Mouse (Mus musculus) embryo, embryonic 11 days (tissue): Measurements from ENCODE around the gene Glb1l3.
"Not testable (repeated sequence)": the region's sequence is repeated elsewhere in the genome, so short reads cannot be mapped to it uniquely, and the experiment has no call there.

ENCODE experiments used
- DNase-seq: peaks from one replicate; pipeline ENCODE4 v3.0.0-alpha.2; 2015

The Glb1l3 gene

GRCm38 (mm10) chr9:26860751-26861150 is at the start of gene Glb1l3:
Gene Glb1l3 (minus strand): TSS chr9:26860890.
- DNase-seq = no peak

GRCm38 (mm10) chr9:26869856-26870255 is 9.2 kb upstream of the Glb1l3 start:
- DNase-seq = not testable (repeated sequence)

DNA sequence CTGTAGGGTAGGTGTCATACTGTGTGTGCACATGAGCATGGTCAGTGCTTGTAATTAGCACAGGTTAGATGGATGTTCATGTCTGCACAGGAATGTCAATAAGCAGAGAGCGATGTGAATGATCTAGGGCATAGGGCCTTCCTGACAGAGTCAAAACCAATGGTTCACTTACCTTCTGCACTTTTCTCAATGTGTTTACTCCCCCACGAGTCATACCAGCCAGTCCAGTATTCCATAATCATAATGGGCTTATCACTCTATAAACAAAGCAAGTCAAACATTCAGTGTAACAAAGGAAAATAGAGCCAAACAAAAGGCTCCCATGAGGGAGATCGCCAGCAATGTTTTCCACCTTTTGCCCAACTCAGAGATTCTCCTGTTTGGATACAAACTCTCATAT is 29.6 kb downstream of the Glb1l3 start:
- no peak for DNase-seq

- no peak for DNase-seq
Observed at GRCm38 (mm10) chr9:26819942-26820341, 40.7 kb downstream of the Glb1l3 start.

DNA sequence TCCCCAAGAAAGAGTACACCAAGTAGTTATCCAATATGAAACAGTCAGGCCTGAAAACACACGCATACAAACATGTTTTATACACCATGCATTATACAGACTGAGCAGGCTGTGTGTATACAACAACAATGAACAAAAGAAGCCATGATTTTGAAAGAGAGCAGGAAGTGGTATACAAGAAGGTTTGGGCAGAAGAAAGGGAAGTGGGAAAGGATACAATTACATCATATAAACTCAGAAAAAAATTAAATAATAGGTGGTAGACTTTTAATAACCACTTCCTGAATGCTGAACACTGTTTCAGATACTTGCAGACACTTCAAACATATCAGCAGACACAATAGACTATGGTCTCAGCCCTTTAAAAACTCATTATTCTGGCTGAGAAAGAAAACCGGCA is 52.0 kb downstream of the Glb1l3 start:
- no peak for DNase-seq

- peak; percentile 98 for DNase-seq
Observed at GRCm38 (mm10) chr9:26805935-26806666, 54.6 kb downstream of the Glb1l3 start, which contains the start of gene Glb1l2. Gene Glb1l2 (minus strand): TSS chr9:26806468.

DNA sequence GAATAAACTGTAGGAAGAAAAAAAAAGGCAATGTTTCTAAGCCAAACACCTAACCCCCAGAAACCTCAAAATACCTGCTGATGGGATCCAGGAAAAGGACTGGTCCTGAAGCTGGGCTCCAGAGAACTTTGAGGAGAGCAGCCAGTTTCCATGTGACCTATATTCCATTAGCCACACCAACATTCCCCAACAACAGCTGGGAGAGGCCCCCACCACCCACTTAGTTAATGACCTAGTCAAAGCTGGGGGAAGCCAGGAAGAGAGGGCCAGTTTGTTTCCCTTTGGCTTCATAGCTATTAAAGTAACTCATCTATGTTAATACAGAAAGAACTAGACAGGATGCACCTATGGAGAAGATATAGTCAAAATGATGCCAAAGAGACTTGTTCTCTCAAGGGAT is 56.4 kb downstream of the Glb1l3 start:
- DNase-seq = no peak

DNA sequence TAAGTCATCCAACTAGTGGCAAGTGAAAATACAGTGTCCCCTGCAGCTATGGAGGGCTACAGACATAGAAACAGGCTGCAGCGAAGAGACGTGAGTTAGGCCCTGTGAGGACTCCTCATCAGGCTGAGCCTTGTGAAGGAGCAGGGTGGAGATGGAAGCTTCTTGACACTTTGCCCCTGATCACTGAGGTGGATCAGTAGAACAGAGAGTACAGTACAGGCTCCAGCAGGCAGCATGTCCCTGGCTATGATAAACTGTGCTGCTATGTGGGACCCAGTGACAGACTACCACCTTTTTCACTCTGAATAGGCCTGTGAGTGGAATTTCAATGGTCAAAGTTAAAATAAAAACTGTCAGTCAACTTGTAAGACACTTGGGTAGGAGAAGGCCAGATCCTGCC is 60.3 kb downstream of the Glb1l3 start:
- DNase-seq = no peak

DNA sequence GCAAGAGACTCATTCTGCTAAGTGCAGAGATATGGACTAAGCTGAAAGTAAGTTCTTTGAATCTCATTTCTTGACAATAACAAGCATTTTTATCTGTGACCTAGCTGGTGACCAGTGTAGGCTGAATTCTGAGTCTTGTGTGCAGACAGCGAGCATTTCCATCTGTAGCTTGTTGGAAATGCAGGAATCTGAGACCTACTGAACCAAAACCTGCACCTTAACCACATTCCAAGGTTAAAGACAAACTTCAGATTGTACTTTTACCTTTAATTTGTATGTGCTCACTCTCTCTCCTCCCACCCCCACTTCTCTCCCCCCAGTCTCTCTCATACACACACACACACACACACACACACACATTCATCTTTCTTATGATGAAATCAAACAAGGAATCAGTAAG is 62.0 kb downstream of the Glb1l3 start:
- no peak for DNase-seq

DNA sequence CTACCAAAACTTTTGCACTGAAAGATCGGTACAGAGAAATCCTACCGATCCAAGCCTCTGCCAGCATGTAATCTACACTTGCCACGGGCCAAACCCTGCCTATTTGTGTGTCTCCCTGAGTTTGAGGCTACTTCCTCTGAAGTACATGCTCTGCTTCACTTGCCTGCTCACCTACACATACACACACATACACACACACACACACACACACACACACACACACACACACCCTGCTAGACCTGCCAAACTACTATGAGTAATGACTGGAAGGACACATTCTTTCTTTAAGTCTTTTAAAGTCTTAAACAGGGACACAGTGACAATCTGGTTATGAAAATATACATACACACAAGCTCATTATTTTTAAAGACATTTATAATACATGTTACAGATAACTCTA is 62.5 kb downstream of the Glb1l3 start:
- DNase-seq = no peak

DNA sequence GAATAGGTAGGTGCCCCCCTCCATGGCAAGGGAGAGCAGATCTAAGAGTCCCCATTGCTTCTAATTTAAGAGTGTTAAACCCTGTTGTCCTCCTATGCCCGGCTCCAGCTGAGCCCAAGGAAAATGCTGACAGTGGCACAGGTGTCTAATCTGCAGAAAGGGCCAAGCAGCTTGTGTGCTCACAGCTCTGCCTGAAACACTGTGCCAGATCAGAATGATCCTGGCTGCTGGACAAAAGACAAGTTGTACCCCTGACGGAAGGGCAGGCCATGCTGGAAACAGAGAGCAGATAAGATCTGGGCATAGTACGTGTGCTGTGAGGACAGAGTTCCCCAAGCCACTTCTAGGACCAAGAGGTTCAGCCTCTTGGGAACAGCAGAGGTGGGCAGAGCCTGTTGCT is 67.9 kb downstream of the Glb1l3 start:
- no peak for DNase-seq

GRCm38 (mm10) chr9:26783414-26783975 is 77.2 kb downstream of the Glb1l3 start:
- DNase-seq = no peak

DNA sequence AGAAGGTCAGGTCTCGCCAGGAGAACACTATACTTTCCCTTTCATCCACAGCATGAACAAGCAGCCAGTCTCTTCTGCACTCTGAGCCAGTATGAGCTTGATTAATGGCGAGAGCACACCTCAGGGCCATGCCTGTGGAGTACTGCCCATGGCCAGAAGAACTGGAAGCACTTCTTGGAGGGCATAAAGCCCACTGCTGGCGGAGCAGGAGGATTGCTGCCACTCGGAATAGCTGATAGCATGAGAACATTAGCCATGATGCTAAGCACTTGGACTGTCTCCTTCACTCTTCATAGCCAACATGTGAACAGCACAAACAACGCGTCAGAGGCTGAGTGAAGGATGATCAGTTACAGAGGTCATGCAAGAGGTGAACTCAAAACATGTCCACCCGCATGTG is 82.3 kb downstream of the Glb1l3 start:
- DNase-seq = no peak

GRCm38 (mm10) chr9:26776122-26776902 is 84.4 kb downstream of the Glb1l3 start:
- peak; percentile 71 for DNase-seq

GRCm38 (mm10) chr9:26775700-26776099 is 85.0 kb downstream of the Glb1l3 start:
- DNase-seq = no peak

- no peak for DNase-seq
Observed at GRCm38 (mm10) chr9:26768181-26768580, 92.5 kb downstream of the Glb1l3 start.
